Mouse (Mus musculus) WW6 (cell line): ENCODE data around the gene Mthfd1l.
"Not testable (repeated sequence)": the region's sequence is repeated elsewhere in the genome, so short reads cannot be mapped to it uniquely, and the experiment has no call there.

Experiments used
- DNase-seq: peaks from one replicate; pipeline ENCODE4 v3.0.0-alpha.2; 2013; ENCODE audit warnings: low read depth, low spot score

Mthfd1l gene

GRCm38 (mm10) chr10:4044421-4044820 lies 71.5 kb downstream of the Mthfd1l start:
- DNase-seq = no peak

- DNase-seq = no peak
These were observed 73.6 kb downstream of the Mthfd1l start for GRCm38 (mm10) chr10:4046496-4046895.

- no peak for DNase-seq
These were observed 74.7 kb downstream of the Mthfd1l start for GRCm38 (mm10) chr10:4047666-4048065.

GRCm38 (mm10) chr10:4050236-4050635 lies 77.3 kb downstream of the Mthfd1l start:
- DNase-seq = no peak

- DNase-seq = no peak
These were observed 79.8 kb downstream of the Mthfd1l start for GRCm38 (mm10) chr10:4052711-4053110.

GRCm38 (mm10) chr10:4053278-4054061 lies 80.6 kb downstream of the Mthfd1l start:
- no peak for DNase-seq

- no peak for DNase-seq
These were observed 81.7 kb downstream of the Mthfd1l start for GRCm38 (mm10) chr10:4054589-4054988.

- no peak for DNase-seq
These were observed 84.5 kb downstream of the Mthfd1l start for GRCm38 (mm10) chr10:4057397-4057796.

- no peak for DNase-seq
These were observed 84.9 kb downstream of the Mthfd1l start for GRCm38 (mm10) chr10:4057832-4058231.

GRCm38 (mm10) chr10:4061071-4061987 lies 88.4 kb downstream of the Mthfd1l start:
- no peak for DNase-seq

GRCm38 (mm10) chr10:4063537-4063936 lies 90.6 kb downstream of the Mthfd1l start:
- DNase-seq = no peak

- DNase-seq = no peak
These were observed 92.6 kb downstream of the Mthfd1l start for GRCm38 (mm10) chr10:4065295-4066084.

GRCm38 (mm10) chr10:4069258-4069826 lies 96.4 kb downstream of the Mthfd1l start:
- DNase-seq = no peak

- DNase-seq = no peak
These were observed 97.1 kb downstream of the Mthfd1l start for GRCm38 (mm10) chr10:4070061-4070460.

- no peak for DNase-seq
These were observed 98.3 kb downstream of the Mthfd1l start for GRCm38 (mm10) chr10:4071069-4071844.

- no peak for DNase-seq
These were observed 99.0 kb downstream of the Mthfd1l start for GRCm38 (mm10) chr10:4071845-4072345.

GRCm38 (mm10) chr10:4072491-4072890 lies 99.6 kb downstream of the Mthfd1l start:
- not testable (repeated sequence) for DNase-seq

- DNase-seq = no peak
These were observed 105.4 kb downstream of the Mthfd1l start for GRCm38 (mm10) chr10:4078220-4078840.

GRCm38 (mm10) chr10:4078979-4079630 lies 106.2 kb downstream of the Mthfd1l start:
- no peak for DNase-seq
